Mouse (Mus musculus) right cerebral cortex, postnatal 36 days (tissue): ENCODE measurements around the gene Plpp3.

Experiments
- DNase-seq, 2 experiments: peaks; one replicate each; pipeline ENCODE4 v3.0.0; 2022; ENCODE audit warnings: low spot score in 2 of 2, mixed read lengths in 1 of 2

The Plpp3 gene

DNA sequence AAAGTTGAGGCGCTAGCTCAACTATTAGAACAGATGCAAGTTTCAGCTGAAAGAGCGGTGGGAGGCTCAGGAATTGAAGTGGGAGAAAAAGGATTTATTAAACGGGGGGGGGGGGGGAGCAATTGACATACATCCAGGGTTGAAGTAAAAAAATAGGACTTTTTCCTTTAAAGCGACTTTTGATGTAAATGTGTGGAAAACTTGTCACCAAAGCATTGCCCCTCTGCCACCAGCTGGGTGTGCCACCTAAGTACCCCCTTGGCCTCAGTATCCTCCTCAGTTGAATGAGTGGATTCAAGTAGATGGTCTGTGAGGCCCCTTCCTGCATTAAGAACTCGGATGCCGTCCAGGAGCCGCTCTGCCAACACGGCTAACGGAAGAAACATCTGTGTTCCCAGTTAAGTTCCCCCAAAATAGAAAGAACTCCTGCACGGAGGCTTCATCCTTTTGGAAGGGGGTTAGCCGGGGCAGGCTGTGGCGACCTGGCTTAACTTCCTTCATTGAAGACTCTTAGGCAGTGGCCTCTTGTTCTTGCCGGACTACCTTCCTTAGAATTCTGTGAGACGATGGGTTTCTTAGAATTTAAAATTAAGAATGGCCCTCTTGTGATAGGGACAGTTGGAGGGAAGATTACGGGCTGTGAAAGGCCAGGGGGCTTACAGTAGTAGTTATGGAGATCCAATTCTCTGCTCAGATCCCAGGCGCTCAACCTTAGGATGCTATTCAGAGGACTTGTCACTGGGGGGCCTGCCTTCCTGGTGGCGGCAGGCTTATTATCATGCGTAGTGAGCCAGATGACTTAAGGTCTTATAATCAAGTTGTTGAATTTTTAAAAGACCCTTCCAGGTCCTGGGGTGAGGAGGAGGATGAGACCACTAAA is 1.7 kb downstream of the Plpp3 start:
- no peak for DNase-seq

DNA sequence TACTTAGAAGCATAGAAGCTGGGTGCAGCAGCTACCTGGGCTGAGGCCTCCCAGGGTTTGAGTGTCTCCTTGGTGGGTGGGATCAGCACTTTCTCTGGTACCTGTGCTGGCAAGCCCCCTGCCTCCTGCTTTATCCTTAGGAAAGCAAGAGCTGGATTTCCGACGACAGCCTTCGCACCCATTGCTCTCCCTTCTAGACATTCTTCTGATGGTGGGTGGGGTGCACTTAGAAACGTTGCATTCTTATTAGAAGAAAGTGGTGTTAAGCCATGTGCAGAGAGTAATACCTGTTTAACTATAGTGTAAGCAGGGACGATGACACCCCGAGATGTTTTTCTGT is 2.4 kb downstream of the Plpp3 start:
- no peak for DNase-seq

DNA sequence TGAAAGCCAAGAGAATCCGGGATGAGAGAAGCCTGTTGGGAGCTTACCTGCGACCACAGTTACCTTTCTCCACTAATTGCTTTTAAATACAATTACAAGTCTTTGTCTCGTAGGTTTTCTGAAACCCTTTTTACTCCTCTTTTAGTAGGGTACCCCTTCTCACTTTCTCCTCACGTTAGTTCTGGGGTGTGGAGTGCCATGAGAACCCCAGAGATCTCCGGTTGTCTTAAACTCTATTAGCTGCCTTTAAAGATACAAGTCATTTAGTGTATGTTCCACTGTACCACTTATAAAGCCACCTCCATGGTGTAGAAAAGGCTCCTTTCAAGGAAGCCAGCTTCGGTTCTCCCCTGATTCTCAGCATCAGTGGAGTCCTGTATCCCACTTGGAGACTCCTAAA is 3.3 kb downstream of the Plpp3 start:
- no peak for DNase-seq

DNA sequence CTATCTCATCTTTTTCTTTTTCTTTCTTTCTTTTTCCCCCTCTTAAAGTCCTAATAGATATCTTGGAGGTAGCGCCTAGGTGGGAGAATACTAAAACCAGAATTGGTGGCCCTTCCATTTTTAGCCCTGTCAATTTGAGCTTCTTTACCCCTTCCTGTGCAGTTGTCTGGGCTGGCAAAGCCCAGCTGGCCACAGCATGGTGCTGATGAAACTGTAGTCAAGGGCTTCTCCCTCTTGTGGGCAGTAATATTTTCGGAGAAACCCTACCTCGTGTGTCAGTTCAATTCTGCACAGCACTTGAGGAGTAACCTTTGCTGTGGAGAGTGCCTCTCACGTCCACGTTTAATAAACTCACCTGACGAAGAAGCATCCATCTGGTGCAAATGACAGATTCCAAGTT is 4.9 kb downstream of the Plpp3 start:
- no peak for DNase-seq

DNA sequence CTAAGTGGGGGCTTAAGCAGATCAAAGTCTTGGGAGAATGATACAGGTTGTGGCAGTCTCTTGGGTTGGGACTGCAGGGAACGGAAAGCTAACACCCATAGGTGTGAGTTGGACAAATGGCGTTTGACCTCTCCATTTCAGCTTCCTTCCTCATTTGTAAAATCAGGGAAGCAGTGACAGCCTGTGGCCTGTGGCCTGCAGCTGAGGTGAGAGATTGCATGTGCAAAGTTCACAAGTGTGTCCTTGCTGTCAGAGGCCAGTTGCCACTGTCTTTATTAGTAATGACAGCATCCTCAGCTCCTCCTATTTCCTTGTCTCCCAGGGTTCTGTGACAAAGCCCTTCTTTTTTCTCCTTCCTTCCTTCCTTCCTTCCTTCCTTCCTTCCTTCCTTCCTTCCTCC is 5.5 kb downstream of the Plpp3 start:
- no peak for DNase-seq

DNA sequence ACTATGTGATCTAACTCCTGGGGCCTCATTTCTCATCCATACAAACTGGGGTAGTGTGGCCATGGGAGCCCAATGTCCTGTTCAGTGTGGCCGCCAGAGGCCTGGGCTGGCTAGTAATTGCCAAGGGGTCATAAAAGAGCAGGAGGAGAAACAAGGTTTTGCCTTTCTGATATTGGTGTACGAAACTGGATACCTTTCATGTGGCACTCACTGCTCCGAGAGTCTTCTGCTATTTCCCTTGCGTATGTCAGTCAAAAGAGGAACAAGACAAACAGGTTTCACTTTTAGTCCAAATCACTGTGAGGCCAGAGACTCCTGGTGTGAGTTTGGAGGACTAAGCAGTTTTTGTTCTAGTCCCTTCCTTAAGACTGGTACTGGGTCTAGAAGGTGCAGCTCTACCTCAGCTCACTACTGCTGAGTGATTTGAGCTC is 6.8 kb downstream of the Plpp3 start:
- no peak for DNase-seq

DNA sequence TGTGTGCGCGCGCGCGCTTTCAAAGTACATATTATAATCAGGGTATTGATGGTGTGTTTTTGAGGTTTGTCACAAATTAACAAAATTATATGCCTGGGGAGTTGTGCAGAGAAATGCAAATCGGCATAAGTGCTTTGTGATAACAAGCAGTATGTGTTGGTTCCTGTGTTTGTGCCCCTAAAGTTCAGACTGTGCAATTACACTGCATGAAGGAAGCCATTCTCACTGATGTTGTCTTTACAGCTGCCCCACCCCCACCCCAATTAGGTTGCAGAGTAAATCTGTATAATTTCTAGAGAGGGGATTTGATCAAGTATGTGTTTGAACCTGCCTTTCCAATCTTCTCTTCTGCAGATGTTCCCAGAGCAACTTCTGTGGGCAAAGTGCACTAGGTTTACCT is 7.8 kb downstream of the Plpp3 start:
- no peak for DNase-seq

DNA sequence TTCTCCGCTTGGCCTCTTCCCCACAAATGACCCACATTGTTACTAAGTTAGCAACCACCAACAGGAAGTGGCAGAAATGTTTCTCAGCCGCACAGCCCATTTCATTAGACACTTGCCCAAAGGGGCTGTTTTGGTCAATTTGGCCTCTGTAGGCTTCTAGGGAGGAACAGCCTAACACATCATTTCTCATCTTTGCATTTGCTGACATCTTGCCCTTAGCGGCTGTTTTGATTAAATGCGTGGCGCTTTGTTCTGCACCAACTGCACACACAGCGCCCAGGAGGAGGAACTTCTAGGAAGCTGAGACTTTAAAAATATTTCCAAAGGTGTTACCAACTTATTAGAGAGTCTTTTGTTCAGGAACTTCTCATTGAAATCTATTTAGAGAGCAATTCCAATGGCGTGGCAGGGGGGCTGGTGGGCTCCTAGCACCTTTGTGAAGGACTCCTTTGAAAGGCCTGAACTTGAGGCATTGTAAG is 12.0 kb downstream of the Plpp3 start:
- no peak for DNase-seq

DNA sequence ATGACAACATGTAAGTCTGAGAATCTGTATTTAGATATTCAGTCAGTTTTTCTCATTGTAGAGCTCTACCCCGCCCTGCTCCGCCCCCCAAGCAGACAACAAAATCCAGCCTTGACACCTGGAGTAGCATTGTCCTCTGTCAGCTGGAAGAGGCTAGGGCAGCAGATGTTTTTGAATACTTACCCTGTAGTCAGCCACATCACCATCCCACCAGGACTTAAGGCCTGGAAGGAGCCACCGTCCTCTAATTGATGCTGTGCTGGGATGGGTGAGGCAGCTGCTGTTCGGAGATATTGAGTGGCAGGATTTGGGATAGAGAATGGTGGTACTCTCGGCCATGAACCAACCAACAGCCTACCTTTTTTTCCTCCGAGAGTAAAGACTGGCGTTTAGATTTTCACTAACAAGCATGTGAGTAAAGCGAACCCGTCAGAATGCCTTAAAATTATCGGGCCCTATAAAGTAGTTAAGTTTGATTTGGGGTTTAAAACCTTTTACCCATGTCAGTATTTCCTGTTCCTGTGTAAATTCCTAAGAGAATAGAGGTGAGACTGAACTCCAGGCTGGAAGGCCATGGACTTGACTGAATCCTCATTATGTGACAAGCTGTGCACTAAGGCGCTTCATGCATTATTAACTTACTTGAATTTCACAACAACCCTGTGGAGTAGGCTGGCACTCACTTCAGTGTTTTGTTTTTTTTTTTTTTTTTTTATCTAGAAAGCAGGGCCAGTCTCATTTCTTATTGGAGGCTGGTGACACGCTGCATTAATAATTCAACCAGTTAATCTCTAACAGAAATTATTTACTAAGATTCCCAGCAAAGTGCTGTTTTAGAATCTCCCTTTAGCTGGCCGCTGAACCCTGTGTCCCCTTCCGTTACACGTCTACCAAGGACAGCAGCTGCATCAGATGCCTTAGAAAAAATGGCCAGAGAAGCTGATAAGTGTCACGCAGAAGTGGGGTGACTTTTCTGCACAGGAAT is 13.0 kb downstream of the Plpp3 start:
- DNase-seq: no peak

DNA sequence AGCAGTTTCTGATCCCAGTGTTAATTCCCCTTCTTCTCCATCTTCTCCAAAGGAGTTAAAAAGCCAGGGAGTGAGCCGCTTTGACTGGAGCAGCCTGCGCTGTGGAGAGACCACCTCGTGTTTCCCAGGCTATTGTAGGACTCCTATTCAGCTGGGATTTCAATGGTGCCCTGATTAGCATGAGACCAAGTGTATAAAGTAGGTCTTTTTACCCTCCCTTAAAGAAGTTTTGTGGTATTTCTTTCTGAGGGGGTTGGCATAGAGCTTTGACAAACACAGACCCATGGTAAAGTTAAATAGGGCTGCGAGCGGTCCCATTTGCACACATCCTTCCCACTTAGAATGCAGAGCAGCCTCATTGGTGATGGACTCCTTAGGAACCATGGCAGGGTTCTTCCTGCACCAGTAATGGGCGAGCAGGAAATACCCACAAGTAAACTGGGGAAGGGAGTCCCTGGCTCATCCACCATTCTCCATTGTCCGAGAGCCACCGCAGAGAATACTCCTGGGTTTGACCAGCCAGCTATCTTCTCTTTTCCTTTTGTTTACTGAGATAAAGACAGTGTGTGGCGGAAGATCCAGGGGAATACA is 13.8 kb downstream of the Plpp3 start:
- no peak for DNase-seq

DNA sequence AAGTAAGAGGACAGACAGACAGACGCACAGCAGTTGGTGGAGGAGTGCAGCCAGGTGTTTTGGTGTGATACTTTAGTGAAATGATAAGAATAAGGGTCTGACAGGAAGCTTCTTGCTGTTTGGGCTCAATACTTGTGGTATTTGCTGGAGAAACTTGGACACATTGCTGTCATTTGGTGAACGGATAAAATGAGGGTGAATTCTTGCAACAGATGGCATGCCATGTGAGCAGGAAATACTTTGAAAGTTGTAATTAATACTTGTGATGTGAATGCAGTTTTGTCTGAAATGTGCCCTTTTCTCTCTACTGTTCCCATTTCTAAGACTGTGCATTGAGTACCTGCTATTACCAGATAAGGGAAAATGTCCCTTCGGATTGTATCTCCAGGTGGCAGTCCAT is 14.3 kb downstream of the Plpp3 start:
- DNase-seq: no peak

DNA sequence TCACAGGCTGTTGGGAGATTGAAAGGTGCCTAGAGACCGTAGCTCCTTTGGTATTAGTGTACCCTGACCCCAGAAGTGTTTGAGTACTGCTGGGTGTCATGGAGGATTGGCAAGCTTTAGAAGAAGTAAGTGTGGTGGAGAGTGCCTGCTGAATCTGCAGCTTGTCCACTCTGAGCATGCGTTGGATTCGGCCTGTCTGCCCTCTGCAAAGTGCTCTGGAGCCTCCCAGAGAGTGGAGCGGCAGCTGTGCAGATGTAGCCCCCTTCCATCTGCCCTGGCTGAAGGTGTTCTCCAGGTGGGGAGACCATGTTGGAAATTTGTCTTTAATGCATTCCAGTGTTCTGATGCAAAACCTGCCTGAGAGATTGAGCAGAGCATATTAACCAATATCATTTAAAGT is 17.6 kb downstream of the Plpp3 start:
- DNase-seq: no peak

DNA sequence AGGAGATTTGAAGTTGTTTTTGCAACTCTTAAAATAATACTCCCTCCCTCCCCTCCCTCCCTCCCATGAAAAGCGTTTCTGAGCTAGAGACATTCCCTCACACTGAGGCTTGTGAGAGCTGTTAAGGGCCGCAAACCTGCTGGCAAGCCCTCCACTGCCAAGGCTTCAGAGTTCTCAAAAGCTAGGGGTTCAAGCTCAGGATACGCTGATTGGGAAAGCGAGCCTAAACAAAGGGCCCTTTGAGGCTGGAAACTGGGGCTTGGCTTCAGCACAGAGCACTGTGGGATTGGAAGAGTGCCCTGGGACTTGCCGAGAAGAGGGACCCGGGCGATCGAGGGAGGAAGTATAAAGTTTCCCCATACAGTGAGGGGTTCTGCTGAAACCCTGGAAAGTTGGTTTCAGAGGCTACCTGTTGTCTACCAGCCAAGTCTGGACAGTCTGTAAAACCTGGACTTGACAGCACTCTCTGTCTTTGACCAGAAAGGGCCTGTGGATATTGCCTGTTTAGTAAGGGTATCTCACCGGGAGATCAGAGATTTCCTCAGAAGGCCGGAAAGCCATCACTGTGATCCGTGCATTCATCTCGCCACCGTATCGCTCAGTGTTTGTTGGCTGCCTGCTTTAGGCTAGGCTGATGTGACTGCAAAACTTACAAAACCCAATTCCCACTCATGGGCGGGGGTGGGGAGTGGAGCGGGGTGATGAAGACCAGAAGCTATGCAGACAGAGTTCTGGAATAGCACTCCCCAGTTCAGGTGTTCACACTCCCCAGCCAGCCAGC is 18.3 kb downstream of the Plpp3 start:
- DNase-seq: peak; percentile 48 to 49

DNA sequence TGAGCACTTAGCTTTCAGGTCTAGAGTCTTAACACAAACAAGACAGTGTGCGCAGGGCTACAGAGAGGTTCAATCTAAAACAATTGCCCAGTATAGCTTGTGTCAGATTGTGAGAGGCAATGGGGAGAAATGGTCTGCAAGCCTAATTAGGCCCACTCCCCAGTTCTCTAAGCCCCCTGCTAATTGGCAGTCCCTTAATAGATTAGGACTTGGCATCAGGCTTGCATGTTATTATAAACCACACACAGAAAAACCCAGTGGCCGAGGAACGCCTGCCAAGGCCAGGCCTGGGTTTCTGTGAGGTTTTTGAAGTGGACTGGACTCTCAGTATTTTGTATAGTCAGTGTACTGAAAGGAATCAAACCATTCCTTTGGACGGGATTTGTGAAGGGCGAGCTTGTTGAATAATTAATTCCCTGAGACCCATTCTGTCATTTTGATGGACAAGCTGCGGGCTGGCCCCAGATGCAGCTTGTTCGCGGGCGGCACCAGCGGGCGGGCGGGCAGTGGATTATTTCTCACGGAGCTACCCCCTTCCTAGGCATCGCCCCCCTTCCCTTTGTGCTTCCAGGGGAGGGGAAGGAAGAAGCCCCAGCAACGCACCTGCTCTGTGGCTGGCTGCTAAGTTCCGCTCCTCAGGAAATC is 24.0 kb downstream of the Plpp3 start:
- DNase-seq: peak; percentile 58 to 67

DNA sequence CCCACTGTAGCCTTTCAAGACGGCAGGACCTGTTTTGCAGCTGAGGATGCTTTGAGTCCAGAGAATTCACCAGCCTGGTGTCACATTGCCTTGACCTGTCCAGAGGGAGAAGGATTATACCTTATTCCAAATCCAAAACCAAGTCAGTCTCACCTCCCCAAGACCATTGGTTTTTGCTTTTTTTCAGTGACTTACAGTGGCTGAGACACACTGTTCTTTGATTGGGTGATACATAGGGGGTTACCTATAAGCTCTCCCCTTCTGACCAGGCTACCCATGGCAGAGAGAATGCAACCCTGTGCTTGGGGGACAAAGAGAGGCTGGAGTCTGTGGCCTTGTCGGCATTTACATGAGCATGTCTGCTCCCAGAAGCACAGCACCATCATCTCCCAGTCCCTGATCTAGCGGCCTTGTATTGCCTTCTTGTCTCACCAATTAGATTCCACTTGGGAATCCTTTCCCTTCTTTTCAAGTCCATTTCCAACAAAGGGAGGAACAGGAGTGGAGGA is 24.6 kb downstream of the Plpp3 start:
- DNase-seq: no peak

DNA sequence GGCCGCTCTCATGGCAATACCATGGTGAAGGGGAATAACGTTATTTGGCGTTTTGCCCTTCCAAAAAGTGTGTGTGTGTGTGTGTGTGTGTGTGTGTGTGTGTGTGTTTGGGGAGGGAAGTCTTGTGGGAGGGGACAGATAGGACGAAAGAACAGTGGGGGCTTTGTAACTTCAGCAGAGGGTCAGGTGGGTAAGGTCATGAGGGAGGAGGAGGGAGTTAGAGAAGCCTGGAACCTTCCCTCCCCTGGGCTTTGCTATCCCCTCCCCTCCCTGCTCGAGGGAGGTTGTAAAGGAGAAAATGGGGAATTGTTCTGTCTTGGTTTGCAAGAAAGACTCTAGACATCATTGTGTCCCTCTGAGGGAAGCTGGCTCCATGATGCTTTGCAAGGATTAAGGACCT is 25.1 kb downstream of the Plpp3 start:
- DNase-seq: no peak

DNA sequence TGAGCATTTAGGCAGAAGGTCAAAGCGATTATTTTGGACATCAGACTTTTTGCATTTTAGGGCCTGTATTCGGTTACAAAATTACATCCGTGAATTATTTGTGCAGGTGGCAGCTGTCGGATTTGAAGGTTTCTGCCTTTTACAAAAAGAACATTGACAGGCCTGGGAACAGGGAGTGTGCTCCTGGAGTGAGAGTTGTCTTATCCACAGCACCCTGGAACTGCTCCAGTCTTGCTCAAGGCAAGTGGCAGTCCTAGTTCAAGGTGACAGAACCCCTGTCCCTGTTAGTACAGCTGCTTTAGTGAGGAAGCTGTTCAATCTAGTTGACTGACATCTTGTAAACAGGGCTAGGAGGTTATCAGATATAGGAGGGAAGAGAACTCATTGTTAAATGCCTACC is 27.3 kb downstream of the Plpp3 start:
- no peak for DNase-seq

DNA sequence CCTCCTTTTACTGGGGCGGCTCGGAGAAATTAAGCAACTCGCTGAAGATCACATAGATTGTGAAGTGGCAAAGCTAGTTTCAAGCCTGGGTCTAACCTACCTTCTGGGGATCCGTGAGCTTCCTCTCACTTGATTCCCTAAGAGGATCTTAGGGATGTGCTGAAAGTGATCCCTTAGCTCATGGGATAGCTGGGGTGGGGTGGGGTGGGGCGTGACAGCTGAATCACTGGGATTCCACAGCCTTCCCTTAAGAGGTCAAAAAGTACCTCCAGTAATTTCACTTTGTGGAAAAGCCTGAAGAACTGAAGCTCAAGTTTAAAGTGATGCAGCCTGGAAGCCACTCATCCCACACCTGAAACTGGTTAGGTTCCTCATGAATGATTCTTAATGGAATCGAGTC is 27.8 kb downstream of the Plpp3 start:
- no peak for DNase-seq

DNA sequence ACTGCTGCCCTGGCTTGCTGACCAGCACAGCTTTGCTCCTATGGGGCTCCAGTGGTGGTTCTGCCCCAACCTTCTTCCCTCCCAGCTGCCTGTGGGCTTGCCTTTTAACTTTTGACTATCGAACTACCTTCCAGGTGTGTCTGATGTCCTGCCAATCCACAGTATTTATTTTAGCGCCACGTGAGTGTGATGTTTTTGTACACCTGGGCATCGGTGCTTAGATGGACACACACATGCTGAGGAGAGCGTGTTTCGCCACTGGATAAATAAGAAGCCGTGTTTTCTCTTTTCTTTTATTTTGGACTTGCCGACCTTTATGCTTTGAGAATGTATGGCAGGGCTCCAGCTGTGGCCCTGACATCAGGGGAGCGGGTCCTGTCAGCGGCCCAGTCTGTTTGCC is 29.5 kb downstream of the Plpp3 start:
- DNase-seq: no peak

DNA sequence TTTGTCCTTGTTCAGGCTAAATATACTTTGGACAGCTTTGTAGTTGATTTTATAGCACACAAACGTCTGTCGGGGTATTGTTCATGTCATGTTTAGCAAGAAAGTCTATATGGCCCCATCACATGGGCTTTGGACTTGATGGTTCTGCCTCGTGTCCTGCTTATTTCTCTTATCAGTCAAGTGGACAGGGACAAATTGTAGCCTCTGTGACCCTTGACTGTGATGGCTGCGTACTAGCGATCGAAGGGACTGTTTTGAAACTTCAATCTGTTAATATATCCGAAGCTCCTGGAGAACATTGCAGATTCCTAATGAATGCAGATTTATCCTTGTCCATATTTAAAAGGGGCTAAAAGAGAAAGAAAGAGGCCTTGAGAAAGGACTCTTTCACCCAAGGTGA is 30.7 kb downstream of the Plpp3 start:
- no peak for DNase-seq

DNA sequence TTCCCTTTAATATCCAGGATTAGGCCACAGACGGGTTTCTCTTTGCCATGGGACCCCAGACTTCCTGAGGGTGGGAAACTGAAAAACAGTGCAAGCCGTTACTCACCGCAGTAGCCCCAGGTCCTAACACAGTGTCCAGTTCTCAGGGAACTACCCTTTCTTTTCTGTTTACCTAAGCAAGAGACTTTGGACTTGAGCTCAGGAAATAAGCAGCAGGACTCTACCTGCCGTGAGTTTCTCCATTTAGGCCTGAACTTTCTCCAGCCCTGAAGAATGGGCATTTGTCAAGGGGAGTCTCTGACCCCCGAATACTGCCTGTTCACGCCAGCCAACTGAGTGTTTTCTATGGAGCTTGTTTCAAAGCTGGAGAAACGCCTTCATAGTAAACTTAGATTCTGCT is 31.7 kb downstream of the Plpp3 start:
- no peak for DNase-seq
